Mouse (Mus musculus): ENCODE data around the gene Secisbp2l. TPM values are rescaled to one million over a fixed set of nuclear protein-coding genes. Genes with fewer than 3 reads are reported as not detected.

The Secisbp2l gene
- polyA plus RNA-seq (2014; fragmentation: Nextera tagmentation; extraction: Ambion mirVana): 18.5 and 20.7 TPM in 2 replicates

DNA sequence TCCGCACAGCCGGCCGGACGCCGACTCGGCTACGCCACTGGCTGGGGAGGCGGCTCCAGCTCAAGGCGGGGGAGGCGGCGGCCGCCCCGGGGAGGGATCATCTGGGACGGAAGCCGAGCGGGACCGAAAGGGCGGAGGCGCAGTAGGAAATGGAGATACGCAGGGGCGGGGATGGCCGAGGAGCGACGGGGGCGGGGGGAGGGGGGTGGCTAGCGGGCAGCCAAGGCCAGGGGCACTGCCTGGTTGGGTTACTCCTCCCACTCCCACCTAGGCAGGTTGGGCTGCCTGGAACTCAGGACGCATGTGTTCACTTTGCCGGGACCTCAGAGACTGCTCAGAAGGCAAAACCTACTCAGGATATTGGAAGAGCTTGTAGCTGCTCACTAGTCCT is at the start of gene Secisbp2l:
Gene Secisbp2l (minus strand): TSS at position 152 of the 391 bp plus-strand sequence.
- peak within 1 kb of the TSS; percentile 84 for H3K4me2 ChIP-seq (ENCODE audit: low read length)
- peak within 1 kb of the TSS; percentile 87 for H3K4me3 ChIP-seq (ENCODE audit: low read depth, low read length)
- peaks cover 21% of the 10 kb centered on the region for H3K4me1 ChIP-seq (replicated peaks; ENCODE audit: control insufficient read depth, insufficient read depth, low read length)
- H3K9ac ChIP-seq (ENCODE audit: low read length): peak within 1 kb of the TSS; percentile 86
- no peaks in the 10 kb centered on the region for H3K27me3 ChIP-seq (replicated peaks; ENCODE audit: control insufficient read depth, insufficient read depth, low read length)
- H3K9me3 ChIP-seq (ENCODE audit: control insufficient read depth, low read length): no peaks in the 10 kb centered on the region
- 0% methylated on average over 28 of the region's 28 CpGs for WGBS
- peak within 1 kb of the TSS; percentile 76 for H3K27ac ChIP-seq (ENCODE audit: low read depth)
- ATAC-seq (replicated peaks; ENCODE audit: low FRiP score, low TSS enrichment, low read depth) (peak; percentile 97), DNase-seq (ENCODE audit: low spot score) (peak; percentile 97)
- H3K36me3 ChIP-seq (ENCODE audit: control insufficient read depth, insufficient read depth, low read length): no peaks in the 10 kb centered on the region; the same call in 1 of the 2 replicates

DNA sequence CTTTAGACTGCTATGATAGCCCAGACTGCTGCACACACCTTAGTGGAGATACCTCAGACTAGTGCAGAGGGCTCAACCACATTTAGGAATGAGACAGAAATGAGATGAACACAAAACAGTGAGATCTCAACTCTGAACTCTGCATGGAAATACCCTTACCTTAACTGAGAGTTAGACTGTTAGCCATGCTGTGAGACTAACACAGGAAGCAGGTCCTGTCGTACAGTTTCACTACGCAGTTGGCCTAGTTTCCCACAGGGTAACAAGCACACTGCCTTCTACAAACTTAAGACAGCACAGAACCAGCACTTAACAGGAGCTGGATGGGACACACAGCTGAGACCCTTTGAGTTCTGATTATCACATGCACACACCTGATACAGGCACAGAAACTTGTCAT is 47.3 kb upstream of the Secisbp2l start:
- Histone ChIP-seq H3K4me3 (ENCODE audit: low read depth, low read length) (no peak overlapping the region), H3K9me3 (ENCODE audit: control insufficient read depth, low read length) (no peaks in the 10 kb centered on the region), H3K9ac (ENCODE audit: low read length) (no peak overlapping the region), H3K27me3 (replicated peaks; ENCODE audit: control insufficient read depth, insufficient read depth, low read length) (no peaks in the 10 kb centered on the region), H3K4me2 (ENCODE audit: low read length) (no peak overlapping the region), H3K27ac (ENCODE audit: low read depth) (no peak overlapping the region), H3K4me1 (replicated peaks; ENCODE audit: control insufficient read depth, insufficient read depth, low read length) (no peaks in the 10 kb centered on the region), H3K36me3 (ENCODE audit: control insufficient read depth, insufficient read depth, low read length) (peaks cover 58% of the 10 kb centered on the region)
- no peak for DNase-seq (ENCODE audit: low spot score)
- 92% methylated on average over 2 of the region's 2 CpGs for WGBS
- ATAC-seq (replicated peaks; ENCODE audit: low FRiP score, low TSS enrichment, low read depth): peak; percentile 58; the same call in 1 of the 2 replicates

DNA sequence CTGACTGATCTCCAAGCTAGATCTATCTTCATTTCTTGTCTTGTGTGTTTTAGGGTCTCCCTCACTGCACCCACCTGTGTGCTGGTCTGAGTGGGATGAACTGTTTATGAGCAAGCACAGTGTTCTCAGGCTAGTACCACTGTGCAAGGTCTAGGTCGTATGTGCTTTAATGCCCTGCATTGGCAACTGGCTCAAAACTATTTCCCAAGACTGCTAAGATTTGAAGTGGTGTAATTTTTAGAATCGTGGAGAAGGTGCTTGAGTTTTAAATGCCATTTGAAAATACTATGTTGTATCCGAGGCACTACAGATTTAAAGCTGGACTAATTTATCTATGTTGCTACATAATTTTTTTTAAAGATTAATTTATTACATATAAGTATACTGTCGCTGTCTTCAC is 45.2 kb upstream of the Secisbp2l start:
- WGBS: 82% methylated on average over 4 of the region's 4 CpGs
- H3K27ac ChIP-seq (ENCODE audit: low read depth): no peak overlapping the region
- peaks cover 38% of the 10 kb centered on the region for H3K36me3 ChIP-seq (ENCODE audit: control insufficient read depth, insufficient read depth, low read length)
- no peaks in the 10 kb centered on the region for H3K9me3 ChIP-seq (ENCODE audit: control insufficient read depth, low read length)
- no peak overlapping the region for H3K4me2 ChIP-seq (ENCODE audit: low read length)
- no peaks in the 10 kb centered on the region for H3K4me1 ChIP-seq (replicated peaks; ENCODE audit: control insufficient read depth, insufficient read depth, low read length)
- H3K4me3 ChIP-seq (ENCODE audit: low read depth, low read length): no peak overlapping the region
- H3K27me3 ChIP-seq (replicated peaks; ENCODE audit: control insufficient read depth, insufficient read depth, low read length): no peaks in the 10 kb centered on the region
- no peak overlapping the region for H3K9ac ChIP-seq (ENCODE audit: low read length)
- ATAC-seq (replicated peaks; ENCODE audit: low FRiP score, low TSS enrichment, low read depth) (no peak), DNase-seq (ENCODE audit: low spot score) (no peak)

DNA sequence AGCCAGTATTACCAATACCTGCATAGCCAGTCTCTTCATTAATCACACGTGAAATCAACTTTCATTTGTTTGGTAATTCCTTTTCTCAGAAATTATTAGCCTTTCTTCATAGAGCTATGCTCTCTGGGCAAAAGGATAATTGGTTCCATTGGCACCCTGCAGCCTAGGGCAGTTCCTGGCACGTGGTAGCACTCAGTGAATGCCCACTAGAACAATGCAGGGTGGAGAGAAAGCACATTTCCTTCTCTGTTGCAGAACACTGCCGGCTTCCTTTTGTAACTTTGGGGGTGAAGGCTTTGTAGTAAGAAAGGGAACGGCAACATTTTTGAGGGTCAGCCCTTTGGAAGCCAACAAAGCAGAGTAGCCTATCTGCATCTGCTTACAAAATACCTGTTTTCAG is 43.5 kb upstream of the Secisbp2l start:
- Histone ChIP-seq H3K9ac (ENCODE audit: low read length) (no peak overlapping the region), H3K27me3 (replicated peaks; ENCODE audit: control insufficient read depth, insufficient read depth, low read length) (no peaks in the 10 kb centered on the region), H3K9me3 (ENCODE audit: control insufficient read depth, low read length) (no peaks in the 10 kb centered on the region), H3K36me3 (ENCODE audit: control insufficient read depth, insufficient read depth, low read length) (peaks cover 22% of the 10 kb centered on the region), H3K27ac (ENCODE audit: low read depth) (no peak overlapping the region), H3K4me1 (replicated peaks; ENCODE audit: control insufficient read depth, insufficient read depth, low read length) (no peaks in the 10 kb centered on the region), H3K4me3 (ENCODE audit: low read depth, low read length) (no peak overlapping the region), H3K4me2 (ENCODE audit: low read length) (no peak overlapping the region)
- 87% methylated on average over 4 of the region's 4 CpGs for WGBS
- ATAC-seq (replicated peaks; ENCODE audit: low FRiP score, low TSS enrichment, low read depth): no peak
- no peak for DNase-seq (ENCODE audit: low spot score)

DNA sequence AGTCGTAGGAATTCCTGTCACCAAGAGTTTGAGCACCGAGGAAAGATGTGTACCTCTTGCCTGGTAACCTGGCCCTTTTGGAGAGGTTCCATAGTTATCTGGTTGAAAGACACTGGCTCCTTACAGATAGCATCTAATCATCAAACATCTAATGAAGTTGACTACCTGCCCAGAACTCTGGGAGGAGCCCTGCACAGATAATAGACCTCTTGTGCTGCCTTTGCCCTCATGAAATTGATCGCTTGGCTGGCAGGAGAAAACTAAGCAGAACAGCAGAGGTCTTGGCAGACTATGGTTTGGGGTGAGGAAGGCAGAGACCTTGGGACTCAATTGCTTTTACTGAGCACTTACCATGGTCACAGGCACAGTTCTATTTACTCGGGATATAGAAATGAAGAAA is 37.7 kb upstream of the Secisbp2l start:
- ATAC-seq (replicated peaks; ENCODE audit: low FRiP score, low TSS enrichment, low read depth): no peak
- no peak overlapping the region for H3K4me2 ChIP-seq (ENCODE audit: low read length)
- no peak overlapping the region for H3K9ac ChIP-seq (ENCODE audit: low read length)
- DNase-seq (ENCODE audit: low spot score): no peak
- no peaks in the 10 kb centered on the region for H3K27me3 ChIP-seq (replicated peaks; ENCODE audit: control insufficient read depth, insufficient read depth, low read length)
- no peak overlapping the region for H3K27ac ChIP-seq (ENCODE audit: low read depth)
- no peaks in the 10 kb centered on the region for H3K36me3 ChIP-seq (ENCODE audit: control insufficient read depth, insufficient read depth, low read length)
- 83% methylated on average over 4 of the region's 4 CpGs for WGBS
- no peaks in the 10 kb centered on the region for H3K9me3 ChIP-seq (ENCODE audit: control insufficient read depth, low read length)
- H3K4me1 ChIP-seq (replicated peaks; ENCODE audit: control insufficient read depth, insufficient read depth, low read length): no peaks in the 10 kb centered on the region
- H3K4me3 ChIP-seq (ENCODE audit: low read depth, low read length): no peak overlapping the region

DNA sequence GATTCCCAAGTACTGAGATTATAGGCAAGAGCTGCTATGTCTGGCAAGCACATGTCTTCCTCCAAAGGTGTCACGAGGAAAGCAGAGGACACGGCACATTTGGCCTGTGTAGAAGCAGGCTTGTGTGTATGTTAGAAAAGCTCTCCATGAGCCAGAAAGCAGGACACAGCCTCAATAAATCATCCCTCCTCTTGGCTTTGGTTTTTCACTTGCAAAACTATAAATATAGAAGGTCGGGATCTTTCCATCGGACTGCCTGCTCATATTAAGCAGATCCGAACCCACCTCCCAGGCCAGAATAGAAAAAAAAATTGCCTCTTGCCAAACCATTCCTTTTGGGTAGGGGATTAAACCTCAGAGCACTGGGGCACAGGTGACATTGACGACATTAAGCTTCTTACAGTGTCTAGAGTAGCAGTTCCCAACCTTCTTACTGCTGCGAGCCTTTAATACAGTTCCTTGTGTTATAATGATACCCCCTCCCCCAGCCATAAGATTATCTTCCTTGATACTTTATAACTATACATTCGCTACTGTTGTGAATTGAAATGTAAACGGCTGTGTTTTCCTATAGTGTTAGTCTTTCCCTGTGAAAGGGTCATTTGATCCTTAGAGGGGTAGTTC is 31.4 kb upstream of the Secisbp2l start:
- H3K27me3 ChIP-seq (replicated peaks; ENCODE audit: control insufficient read depth, insufficient read depth, low read length): no peaks in the 10 kb centered on the region
- WGBS: 54% methylated on average over 9 of the region's 9 CpGs
- H3K4me1 ChIP-seq (replicated peaks; ENCODE audit: control insufficient read depth, insufficient read depth, low read length): no peaks in the 10 kb centered on the region
- no peaks in the 10 kb centered on the region for H3K9me3 ChIP-seq (ENCODE audit: control insufficient read depth, low read length)
- H3K27ac ChIP-seq (ENCODE audit: low read depth): no peak overlapping the region
- H3K4me2 ChIP-seq (ENCODE audit: low read length): no peak overlapping the region
- no peaks in the 10 kb centered on the region for H3K36me3 ChIP-seq (ENCODE audit: control insufficient read depth, insufficient read depth, low read length)
- DNase-seq (ENCODE audit: low spot score): no peak
- 0 out of 2 replicates have a peak, but pooled peaks have one; percentile 34 for ATAC-seq (replicated peaks; ENCODE audit: low FRiP score, low TSS enrichment, low read depth)
- no peak overlapping the region for H3K4me3 ChIP-seq (ENCODE audit: low read depth, low read length)
- no peak overlapping the region for H3K9ac ChIP-seq (ENCODE audit: low read length)

DNA sequence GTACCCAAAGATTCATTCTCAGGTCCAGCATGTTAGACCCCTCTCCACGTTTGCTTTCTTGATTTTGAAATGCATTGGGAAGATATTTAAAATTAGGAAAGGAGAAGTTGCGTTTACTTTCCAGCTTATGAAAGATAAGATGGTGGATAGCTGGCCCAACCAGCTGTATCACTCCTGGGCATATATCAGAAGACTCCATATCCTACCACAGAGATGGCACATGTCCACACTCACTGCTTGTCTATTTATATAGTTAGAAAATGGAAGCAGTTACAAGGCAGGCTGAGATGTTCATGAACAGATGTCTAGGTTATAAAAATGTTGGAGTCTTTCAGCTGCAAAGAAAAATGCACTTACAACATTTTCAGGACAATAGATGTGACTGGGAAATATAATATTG is 28.7 kb upstream of the Secisbp2l start:
- H3K9me3 ChIP-seq (ENCODE audit: control insufficient read depth, low read length): 0 out of 2 replicates have a peak, but pooled peaks cover 4% of the 10 kb centered on the region
- no peak for ATAC-seq (replicated peaks; ENCODE audit: low FRiP score, low TSS enrichment, low read depth)
- H3K27me3 ChIP-seq (replicated peaks; ENCODE audit: control insufficient read depth, insufficient read depth, low read length): no peaks in the 10 kb centered on the region
- no peaks in the 10 kb centered on the region for H3K4me1 ChIP-seq (replicated peaks; ENCODE audit: control insufficient read depth, insufficient read depth, low read length)
- no peak overlapping the region for H3K27ac ChIP-seq (ENCODE audit: low read depth)
- no peak overlapping the region for H3K4me2 ChIP-seq (ENCODE audit: low read length)
- 74% methylated on average over 2 of the region's 2 CpGs for WGBS
- H3K36me3 ChIP-seq (ENCODE audit: control insufficient read depth, insufficient read depth, low read length): no peaks in the 10 kb centered on the region
- H3K4me3 ChIP-seq (ENCODE audit: low read depth, low read length): no peak overlapping the region
- DNase-seq (ENCODE audit: low spot score): no peak
- no peak overlapping the region for H3K9ac ChIP-seq (ENCODE audit: low read length)

DNA sequence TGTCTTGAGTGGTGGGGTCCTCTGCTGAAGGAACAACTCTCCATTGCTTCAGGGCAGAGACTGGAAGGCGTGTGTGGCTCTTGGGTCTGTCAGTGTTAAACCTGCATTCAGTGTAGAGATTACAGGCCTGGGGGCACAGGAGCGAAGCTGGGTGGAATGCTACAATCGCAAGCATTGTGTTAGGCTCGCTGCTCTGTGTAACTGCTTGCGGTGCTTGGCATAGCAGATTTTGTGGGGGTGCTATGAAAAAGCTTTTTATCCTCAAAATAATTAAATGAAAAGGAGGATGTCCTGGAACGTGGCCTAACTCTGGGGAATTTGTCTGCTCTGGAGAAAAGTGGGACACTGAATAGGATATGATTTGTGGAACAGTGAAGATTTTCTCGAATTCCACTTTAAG is 26.9 kb upstream of the Secisbp2l start:
- H3K9me3 ChIP-seq (ENCODE audit: control insufficient read depth, low read length): 0 out of 2 replicates have a peak, but pooled peaks cover 8% of the 10 kb centered on the region
- no peaks in the 10 kb centered on the region for H3K27me3 ChIP-seq (replicated peaks; ENCODE audit: control insufficient read depth, insufficient read depth, low read length)
- ATAC-seq (replicated peaks; ENCODE audit: low FRiP score, low TSS enrichment, low read depth) (no peak), DNase-seq (ENCODE audit: low spot score) (no peak)
- H3K36me3 ChIP-seq (ENCODE audit: control insufficient read depth, insufficient read depth, low read length): no peaks in the 10 kb centered on the region
- H3K9ac ChIP-seq (ENCODE audit: low read length): no peak overlapping the region
- no peak overlapping the region for H3K4me2 ChIP-seq (ENCODE audit: low read length)
- H3K4me1 ChIP-seq (replicated peaks; ENCODE audit: control insufficient read depth, insufficient read depth, low read length): no peaks in the 10 kb centered on the region
- WGBS: 68% methylated on average over 7 of the region's 7 CpGs
- H3K4me3 ChIP-seq (ENCODE audit: low read depth, low read length): no peak overlapping the region
- no peak overlapping the region for H3K27ac ChIP-seq (ENCODE audit: low read depth)

DNA sequence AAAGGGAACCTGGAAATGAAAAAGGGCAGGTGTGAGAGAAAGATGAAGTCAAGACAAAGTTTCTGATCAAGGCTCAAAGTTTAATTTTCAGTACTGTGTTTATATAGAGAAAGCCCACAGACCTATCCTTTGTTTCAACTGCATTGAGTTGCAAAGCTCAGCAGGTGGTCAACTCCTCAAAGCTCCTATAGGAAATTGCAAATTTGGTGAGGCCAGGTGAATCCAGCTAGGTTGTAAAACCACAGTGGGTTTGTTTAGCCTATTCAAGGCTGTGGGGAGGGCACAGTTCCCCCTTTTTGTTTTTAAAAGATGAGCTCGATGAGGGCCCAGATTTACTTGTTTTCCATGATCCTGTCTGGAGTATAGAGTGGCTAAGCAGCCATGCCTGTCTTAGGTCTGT is 23.2 kb upstream of the Secisbp2l start:
- ATAC-seq (replicated peaks; ENCODE audit: low FRiP score, low TSS enrichment, low read depth): no peak
- no peak for DNase-seq (ENCODE audit: low spot score)
- H3K36me3 ChIP-seq (ENCODE audit: control insufficient read depth, insufficient read depth, low read length): no peaks in the 10 kb centered on the region
- 70% methylated on average over 1 of the region's 1 CpGs for WGBS
- no peaks in the 10 kb centered on the region for H3K4me1 ChIP-seq (replicated peaks; ENCODE audit: control insufficient read depth, insufficient read depth, low read length)
- no peaks in the 10 kb centered on the region for H3K27me3 ChIP-seq (replicated peaks; ENCODE audit: control insufficient read depth, insufficient read depth, low read length)
- 0 out of 2 replicates have a peak, but pooled peaks cover 8% of the 10 kb centered on the region for H3K9me3 ChIP-seq (ENCODE audit: control insufficient read depth, low read length)
- no peak overlapping the region for H3K4me3 ChIP-seq (ENCODE audit: low read depth, low read length)
- no peak overlapping the region for H3K4me2 ChIP-seq (ENCODE audit: low read length)
- no peak overlapping the region for H3K27ac ChIP-seq (ENCODE audit: low read depth)
- H3K9ac ChIP-seq (ENCODE audit: low read length): no peak overlapping the region

All from intestine, embryonic 14.5 days (tissue).